Mouse (Mus musculus): Measurements from ENCODE around the gene Fut2. TPM values are rescaled to one million over a fixed set of nuclear protein-coding genes. Genes with fewer than 3 reads are reported as not detected.

Fut2 gene
- total RNA-seq, 4 experiments from 2014 or later, result 0.20 to 0.27 (median 0.23) TPM; not detected in 1

DNA sequence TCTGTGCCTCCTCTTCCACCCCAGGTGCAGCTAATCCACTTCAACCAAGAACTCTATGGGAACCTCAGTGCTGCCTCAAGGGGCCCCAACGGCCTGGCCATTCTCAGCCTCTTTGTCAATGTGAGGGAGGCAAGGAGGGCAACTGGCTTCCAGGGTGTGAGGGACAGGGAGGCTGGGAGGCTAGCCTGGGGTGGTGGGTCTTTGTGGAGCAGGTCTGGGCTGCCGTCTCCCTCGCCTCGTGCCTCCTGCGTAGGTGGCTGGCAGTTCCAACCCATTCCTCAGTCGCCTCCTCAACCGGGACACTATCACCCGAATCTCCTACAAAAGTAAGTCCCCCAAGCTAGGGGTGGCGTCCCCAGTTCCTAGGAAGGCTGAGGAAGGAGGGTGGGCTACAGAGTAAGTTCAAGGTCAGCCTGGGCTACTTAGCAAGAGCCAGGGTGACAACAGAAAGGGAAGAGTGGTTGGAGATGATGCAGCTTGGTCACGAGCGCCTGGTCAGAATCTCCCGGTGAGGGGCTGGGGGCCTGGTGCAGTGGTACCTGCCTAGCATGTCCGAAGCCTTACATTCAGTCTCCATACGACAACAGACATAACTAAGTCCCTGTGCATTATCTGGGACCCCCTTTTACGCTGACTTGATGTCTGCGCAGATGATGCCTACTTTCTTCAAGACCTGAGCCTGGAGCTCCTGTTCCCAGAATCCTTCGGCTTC is 36.8 kb upstream of the Fut2 start:
- DNase-seq (ENCODE audit: low spot score in 2 of 2), result no peak

DNA sequence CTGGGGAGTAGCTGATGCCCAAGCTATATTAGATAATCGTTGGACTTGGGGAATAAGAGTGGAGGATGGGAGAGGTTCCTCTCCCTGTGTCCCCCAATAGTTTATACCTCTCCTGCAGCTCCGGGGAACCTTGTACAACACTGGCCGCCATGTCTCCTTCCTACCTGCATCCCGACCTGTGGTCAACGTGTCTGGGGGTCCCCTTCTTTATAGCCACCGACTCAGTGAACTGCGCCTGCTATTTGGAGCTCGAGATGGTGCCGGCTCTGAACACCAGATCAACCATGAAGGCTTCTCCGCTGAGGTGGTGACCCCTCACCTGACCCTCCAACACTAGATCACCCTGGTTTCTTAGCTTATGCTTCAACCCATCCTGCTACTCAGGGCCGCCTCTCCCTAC is 36.1 kb upstream of the Fut2 start:
- no peak for DNase-seq (ENCODE audit: low spot score in 2 of 2)

DNA sequence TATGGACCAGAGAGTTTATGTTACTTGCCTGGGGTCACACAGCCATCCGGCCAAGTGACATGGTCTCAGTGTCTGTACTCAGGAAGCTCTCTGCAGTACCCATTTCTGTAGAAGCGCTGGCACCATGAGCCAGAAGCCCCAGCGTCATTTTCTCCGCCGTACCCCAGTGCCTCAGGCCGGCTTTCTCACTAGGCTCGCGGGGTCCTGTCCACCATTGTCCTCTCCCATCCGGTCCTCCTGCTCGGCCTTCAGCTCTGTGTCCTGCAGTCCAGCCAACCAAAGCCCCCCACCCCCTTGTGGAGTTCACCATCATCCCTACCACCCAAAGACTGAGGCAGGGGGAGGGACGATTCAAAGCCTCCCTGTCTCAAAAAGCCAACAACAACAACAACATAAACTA is 35.4 kb upstream of the Fut2 start:
- no peak for DNase-seq (ENCODE audit: low spot score in 2 of 2)

DNA sequence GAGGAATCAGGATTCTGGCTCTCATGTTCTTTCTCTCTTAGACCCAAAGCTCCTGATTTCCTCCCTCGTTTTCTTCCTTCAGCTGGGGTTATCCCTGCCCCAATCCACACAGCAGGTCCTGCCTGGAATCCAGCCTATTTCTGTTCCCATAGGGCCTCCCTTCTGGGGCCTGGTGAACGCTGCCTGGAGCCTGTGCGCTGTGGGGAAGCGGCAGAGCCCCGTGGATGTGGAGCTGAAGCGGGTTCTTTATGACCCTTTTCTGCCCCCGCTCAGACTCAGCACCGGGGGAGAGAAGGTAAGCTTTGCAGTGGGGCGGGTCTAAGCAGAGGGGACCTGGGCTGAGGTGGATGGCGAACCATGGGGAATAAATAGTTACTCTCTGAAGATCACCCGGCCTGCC is 34.9 kb upstream of the Fut2 start:
- no peak for DNase-seq (ENCODE audit: low spot score in 2 of 2)

DNA sequence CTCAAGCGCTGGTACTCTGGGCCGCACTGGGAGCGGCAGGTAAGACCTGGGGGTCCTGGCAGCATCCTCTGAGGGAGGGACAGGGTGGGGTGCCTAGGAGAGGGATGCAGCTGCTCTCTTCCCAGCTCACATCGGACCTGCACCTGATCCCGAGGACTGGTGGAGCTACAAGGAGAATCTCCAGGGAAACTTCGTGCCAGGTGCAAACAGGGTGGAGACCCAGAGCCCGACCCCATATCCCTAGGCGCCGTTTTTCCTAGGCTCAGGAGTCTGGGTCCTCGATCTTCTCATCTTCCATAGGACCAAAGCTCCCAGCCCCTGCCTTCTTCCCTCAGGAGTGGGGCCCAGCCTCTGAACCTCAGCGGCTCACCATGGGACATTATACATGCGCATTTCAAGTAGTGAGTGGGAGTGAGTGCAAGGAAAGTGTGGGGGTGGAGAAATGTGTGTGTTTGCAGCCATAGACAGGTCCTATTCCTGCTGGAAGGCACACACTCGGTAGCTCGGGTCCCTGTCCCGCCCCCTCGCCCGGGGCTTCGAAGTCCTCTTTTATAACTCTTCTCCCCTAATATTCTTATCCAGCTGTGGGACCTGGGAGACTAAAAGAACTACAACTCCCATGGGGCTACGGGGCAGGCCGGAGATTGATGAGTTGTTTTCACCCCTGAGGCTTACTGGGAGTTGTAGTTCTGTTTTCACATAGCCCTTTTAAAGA is 34.3 kb upstream of the Fut2 start:
- DNase-seq (ENCODE audit: low spot score in 2 of 2), result peak; percentile 83 to 89

DNA sequence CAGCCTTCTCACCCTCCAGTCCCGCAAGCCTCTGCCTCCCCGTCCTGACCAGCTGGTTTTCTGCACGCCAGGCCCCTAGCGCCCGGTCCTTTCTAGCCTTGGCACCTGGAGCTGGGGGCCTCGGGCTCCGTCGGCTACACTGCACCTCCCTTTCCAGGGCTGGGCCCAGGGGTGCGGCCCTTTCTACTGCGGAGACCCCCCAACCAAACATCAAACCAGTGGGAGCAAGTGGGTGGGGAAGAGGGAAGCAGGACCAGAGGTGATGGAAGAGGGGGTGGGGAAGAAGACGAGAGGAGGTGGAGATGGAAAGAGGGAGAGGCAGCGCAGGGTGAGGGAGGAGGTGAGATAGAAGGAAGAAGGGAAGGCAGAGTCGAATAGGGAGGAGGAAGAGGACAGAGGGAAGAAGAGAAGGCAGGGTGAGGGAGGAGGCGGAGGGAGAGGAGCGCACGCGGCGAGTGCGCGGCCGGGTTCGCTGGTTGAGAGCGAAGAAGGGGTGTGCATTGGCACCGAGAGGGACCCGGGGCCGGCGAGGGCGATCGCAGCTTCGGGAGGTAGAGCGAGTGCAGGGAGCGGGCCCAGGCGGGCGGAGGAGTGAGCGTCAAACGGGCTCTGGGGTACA is 33.4 kb upstream of the Fut2 start, which contains the start of gene Car11:
Car11 (plus strand) TSS at position 321 of the 619 bp plus-strand sequence.
- no peak for DNase-seq (ENCODE audit: low spot score in 2 of 2)

DNA sequence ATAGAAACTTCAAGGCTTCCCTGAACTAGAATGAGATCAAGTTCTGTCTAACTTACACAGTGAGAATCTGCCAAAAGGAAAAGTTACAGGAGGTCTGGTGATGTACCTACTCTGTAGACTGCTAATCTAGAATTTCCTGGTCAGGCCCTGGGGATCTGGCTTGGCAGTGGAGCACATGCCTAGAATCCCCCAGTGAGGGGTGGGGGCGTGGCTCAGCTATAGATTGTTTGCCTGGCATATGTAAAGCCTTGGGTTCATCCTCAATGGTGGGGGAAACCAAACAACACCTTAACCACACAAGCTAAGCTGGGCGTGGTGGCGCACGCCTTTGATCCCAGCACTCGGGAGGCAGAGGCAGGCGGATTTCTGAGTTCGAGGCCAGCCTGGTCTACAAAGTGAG is 31.7 kb upstream of the Fut2 start:
- no peak for DNase-seq (ENCODE audit: low spot score in 2 of 2)

DNA sequence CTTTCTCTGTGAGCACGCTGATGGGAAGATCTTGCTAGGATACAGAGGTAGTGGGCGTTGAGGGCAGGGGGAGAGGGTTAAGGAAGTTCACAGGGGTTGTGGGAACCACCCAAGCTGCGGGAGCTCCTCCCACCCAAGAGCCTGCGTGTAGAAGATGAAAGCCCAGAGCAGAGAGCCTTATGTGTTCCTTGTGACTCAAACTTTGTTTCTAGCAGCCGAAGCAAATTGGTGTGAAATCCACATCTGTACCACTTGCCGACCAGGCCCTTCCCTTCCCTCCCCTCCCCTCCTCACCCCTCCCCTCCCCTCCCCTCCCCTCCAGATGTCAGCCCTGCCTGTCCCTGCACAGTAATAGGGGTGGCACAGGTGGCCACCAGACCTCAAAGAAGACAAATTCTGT is 28.9 kb upstream of the Fut2 start:
- no peak for DNase-seq (ENCODE audit: low spot score in 2 of 2)

DNA sequence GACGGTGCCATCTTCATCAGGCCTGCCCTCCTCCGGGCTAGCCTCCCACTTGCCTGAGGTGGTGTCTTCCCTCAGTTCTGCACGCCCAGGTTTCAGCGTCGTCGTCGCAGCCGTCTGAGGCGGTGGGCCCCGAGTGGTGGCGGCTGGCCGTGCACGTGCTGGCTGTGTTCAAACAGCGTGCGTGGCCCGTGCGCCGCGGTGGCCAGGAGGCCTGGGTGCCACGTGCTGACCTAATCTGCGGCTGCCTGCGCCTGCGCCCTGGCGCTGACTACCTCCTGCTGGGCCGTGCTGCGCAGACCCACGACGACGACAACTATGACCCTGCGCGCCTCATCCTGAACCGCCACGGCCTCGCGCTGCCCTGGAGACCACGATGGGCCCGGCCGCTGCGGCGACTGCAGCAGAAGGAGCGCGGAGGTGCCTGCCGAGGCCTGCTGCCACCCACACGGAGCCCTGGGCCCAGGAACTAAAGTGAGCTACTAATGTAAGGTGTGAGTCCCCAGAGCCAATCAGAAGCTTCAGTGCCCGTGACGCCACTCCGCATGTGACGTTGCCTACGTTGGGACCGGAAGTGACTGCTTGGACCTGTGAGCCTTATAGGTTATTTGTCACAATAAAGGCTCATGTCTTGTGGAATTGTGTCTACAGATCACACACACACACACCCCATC is 27.9 kb upstream of the Fut2 start, which contains the start of gene Sec1:
Sec1 (minus strand) TSS at position 482 of the 671 bp plus-strand sequence.
- no peak for DNase-seq (ENCODE audit: low spot score in 2 of 2)

DNA sequence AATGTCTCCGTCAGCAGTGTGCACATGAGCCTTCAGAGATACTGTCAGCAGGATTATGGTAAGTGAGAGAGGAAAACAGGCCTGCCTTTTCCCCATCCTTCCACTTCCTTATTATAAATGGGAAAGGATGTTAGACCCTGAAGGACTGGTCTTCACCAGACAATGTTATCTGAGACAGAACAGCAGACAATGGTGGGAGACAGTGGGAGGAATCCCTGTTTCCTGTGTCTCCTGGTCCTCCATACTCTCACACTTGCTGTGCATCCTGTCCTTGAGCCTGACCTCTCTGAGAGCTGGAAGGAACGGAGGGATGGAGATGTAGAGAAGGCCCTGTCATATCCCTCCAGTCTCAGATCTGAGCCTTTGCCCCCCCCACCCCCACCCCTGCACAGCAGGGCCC is 26.2 kb upstream of the Fut2 start:
- no peak for DNase-seq (ENCODE audit: low spot score in 2 of 2)

DNA sequence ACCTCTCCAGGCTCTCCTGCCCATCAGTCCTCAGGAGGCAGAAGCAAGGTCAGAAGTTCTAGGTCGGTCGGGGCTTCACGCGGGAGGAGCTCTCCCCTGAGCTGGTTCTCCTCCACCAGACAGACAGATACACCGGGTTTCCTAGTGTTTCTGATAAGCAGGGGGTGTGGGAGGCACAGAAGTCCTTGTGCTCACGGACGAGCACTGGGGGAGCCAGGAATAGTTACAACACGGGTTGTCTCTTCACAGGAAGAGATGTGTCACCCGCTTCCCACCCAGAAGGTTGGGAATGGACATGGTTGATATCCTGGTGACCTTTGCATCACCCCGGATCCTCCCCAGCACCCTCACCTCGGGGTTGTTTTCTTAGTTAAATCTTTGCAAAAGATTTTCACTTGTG is 23.6 kb upstream of the Fut2 start:
- no peak for DNase-seq (ENCODE audit: low spot score in 2 of 2)

DNA sequence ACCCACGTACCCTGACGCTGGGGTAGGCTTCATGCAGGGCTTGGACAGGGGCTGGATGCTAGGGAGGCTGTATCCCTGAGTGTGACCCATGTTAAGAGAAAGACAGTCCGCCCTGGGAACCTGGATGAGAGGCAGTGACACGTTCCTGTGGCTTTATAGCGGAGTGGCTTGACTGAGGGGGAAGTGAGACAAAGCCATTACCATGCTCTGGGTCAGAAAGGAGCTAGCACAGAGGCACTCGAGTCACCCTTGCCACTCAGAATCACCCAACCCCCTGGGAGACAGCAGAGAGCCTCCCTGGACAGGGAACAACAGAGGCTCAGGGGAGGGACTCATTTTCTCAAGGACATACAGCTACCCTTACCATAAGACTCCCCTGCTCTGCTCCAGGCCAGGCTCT is 22.9 kb upstream of the Fut2 start:
- no peak for DNase-seq (ENCODE audit: low spot score in 2 of 2)

DNA sequence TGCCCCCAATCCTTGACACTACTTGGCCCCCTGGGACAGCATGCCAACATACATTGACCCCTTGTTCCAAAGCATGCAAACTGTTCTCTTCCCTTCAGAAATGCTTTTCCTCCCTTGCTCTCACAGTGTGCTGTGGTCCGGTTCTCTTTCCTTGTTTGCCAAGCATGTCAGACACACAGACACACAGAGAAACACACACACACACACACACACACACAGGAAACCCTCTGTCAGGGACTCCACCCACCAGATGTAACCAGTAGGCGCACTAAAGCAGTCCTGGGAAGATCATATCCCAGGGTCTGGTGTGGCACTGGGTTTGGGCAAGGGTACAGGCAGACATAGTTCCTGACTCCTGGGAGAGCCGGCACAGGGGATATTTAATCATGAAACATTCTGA is 20.6 kb upstream of the Fut2 start:
- no peak for DNase-seq (ENCODE audit: low spot score in 2 of 2)

DNA sequence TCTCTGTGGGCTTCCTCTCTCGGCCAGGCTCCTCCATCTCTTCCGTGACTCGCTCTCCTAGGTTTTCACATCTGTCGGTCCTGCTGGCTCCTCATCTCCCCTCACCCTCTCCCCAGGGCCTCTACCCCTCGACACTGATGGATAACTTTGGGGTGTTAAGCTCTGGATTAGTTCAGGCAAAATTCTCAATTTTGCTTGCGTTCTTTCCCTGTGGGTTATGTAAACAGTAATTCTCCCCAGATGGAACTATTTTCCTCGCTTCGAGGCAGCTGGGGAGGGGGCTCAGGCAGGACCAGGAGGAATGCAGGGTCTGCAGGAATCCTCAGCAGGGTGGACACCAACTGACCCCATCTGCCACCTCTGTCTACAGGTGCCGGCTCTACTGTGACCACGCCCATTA is 19.6 kb upstream of the Fut2 start:
- DNase-seq (ENCODE audit: low spot score in 2 of 2), result no peak

DNA sequence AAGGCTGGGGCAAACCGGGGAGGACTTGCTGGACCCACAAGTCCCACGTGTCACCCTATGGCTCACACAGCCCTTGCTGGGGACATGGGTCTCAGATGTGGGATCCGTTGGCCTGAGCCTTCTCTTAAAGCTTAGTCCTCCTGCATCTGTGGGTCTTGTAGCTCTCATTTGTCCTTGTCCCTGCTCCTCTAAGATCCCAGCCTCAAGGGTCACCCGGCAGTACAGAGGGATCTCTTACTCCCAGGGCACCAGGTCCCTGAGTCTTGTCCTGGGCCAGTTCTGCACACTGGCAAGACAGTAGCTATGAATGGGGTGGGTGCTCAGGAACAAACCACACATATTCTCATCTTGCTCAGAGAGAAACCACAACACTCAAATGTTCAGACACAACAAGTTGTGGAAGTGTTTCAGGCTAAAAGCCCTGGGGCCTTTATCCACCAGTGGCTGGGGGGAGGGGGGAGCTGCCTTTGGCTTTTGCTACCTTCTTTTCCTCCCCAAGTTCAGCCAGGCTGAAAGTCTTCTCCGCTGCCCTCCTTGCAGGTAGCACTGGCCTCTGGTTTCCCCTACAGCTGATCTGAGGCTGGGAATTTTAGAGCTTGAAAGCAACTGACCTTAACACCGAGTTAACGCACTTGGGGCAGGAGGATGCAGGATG is 17.3 kb upstream of the Fut2 start, which contains the start of gene Ntn5:
Ntn5 (plus strand) TSS at position 627 of the 655 bp plus-strand sequence.
- DNase-seq (ENCODE audit: low spot score in 2 of 2), result no peak

DNA sequence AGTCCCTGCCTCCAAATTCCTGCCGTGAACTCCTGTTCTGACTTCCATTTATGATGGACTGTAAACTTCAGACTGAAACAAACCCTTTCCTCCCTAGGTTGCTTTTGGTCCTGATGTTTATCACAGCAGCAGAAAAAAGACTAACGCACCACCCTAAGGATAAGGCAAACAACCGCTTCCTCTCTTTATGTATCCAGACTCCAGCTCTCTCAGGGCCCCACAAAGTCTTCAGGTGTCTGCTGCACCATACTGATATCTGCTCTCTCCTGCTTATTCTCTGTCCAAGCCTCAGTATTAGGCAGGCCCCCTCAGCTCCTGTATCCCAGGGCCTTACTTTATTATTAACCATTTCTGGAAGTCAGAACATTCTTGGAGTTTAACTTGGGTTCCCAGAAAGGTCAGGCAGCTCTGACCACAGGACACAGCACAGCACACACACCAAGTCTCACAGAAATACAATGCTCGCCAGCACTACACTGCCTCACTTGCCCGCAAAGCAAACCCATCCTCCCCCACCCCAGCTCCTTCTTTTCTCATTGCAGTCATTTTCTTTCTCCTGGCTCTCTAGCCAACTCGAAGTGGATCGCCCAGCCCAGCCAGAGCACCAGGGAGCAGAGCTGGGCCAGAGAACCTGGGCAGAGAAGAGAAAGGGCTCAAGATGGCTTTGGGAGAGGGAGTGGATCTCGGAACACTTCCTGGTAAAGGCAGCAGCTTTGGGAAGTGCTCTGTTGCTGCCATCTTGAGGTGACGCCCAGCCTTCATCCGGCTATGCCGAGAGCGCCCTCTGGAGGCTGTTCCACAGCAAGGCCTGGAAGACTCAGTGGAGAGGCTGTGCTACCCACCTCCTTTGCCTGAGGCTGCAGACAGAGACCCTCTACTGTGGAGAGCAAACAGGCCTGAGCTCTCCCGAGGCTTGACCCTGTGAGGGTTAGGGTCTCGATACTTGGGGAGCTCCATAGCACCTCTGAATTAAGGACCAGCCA is 16.2 kb upstream of the Fut2 start:
- peak; percentile 73 to 90 for DNase-seq (ENCODE audit: low spot score in 2 of 2)

DNA sequence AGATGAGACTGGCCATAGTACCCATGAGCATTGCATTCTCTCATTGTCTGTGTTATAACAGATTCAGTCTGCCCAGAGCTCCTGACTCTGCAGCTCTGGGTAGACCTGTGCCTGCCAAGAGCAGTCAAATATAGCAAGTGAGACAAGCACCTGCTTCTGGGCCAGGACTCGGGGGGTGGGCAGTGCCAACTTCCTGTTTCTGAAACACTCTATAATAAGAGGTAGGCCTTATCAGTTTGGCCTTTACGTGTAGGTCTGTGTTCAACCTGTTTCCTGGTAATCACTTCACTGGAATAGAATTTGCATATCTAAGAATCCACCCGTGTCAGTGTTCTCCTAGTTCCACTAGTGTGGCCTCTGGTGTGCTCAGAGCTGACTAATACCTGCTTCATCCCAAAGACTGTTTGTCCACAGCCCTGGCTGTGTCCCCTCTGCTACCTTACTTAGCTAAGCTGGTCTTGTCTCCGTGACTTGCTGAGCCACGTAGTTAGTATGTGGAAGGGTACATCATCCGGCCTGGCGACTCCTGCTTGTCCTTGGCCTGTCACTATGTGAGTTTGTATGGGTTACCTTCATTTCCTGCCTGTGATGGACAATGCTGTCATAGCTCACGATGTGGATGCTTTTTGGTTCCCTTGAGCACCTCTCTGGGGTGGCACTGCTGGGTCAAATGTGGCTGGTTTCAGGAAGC is 15.0 kb upstream of the Fut2 start:
- no peak for DNase-seq (ENCODE audit: low spot score in 2 of 2)

DNA sequence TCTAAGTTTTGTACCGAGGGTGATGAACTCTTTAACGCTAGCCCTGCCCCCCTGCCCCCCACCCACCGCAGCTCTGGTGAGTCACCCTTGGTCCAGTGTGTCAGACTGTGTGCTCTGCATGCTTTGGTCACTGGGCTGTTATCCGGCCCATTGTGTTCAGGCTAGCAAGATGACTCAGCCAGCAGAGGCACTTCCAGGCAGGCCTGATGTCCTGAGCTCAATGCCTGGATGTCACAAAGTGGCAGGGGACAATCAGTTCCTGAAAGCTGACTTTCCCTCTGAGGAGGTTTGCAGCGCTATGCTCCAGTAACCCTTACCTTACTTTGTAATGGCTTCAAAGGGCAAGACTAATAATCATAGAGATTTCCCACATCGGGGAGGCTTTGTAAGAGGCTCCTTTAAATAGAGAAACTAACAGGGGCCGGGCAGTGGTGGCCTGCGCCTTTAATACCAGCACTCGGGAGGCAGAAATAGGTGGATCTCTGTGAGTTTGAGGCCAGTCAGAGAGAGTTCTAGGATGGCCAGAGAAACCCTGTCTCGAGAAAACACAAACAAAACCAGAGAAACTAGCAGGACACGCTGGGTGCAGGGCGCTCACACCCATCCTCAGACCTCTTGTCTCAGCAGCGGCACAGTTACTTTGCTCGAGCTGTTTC is 13.9 kb upstream of the Fut2 start:
- DNase-seq (ENCODE audit: low spot score in 2 of 2), result no peak

DNA sequence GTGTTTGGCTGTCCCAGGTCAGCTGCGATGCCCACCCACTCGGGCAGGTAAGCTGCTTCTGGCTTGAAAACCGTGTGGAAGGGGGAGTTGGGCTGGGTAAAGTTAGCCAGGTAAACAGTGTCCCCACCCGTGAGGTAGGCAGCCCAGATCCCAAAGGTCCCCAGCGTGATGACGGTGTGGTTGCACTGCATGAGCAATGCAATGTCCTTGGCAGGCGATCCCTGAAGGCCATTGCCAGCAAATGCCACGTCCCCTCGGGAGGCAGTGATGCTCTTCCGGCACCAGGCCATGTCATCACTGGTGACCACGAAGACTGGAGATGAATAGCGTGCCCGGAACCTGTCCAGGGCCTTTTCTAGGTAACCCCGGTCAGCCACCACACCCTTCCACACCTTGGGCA is 12.3 kb upstream of the Fut2 start:
- DNase-seq (ENCODE audit: low spot score in 2 of 2), result no peak

Data from layer of hippocampus, adult 8-10 months (tissue).